Mouse (Mus musculus) spleen, adult 2 months (tissue): ENCODE results near the gene Stap2.

Source experiments
- CTCF ChIP-seq: fragments of 200-500 bp; IDR thresholded peaks from 2 replicates; pipeline ENCODE4 v1.5.1; 2011; ENCODE audit warnings: mild to moderate bottlenecking, inconsistent platforms; ENCODE audit not compliant: insufficient read depth, insufficient read length, insufficient replicate concordance; ENCODE audit errors: extremely low read depth
- POLR2A ChIP-seq: fragments of 200-500 bp; IDR thresholded peaks from 2 replicates; pipeline ENCODE4 v1.6.1; 2011; ENCODE audit warnings: low read depth, low read length, inconsistent platforms

GRCm38 (mm10) chr17:55967186-55967585 lies 38.2 kb downstream of the Stap2 start:
- no peak for TF ChIP-seq POLR2A
- TF ChIP-seq CTCF, result no peak
